Mouse (Mus musculus): ENCODE results near the gene Prdm9. TPM values are rescaled to one million over a fixed set of nuclear protein-coding genes. Genes with fewer than 3 reads are reported as not detected.

Gene Prdm9
- total RNA-seq, 4 experiments from 2014 or later = 1.8 to 3.6 (median 2.9) TPM

GRCm38 (mm10) chr17:15527811-15528136 lies 36.4 kb downstream of the Prdm9 start:
- DNase-seq (ENCODE audit: low spot score in 2 of 2) = no peak

- DNase-seq (ENCODE audit: low spot score in 2 of 2) = peak; percentile 87 to 90
Measured at GRCm38 (mm10) chr17:15526986-15527810, 37.0 kb downstream of the Prdm9 start, which contains the start of gene Pdcd2. Pdcd2 (minus strand) TSS chr17:15527301.

GRCm38 (mm10) chr17:15526304-15526703 lies 37.9 kb downstream of the Prdm9 start:
- no peak for DNase-seq (ENCODE audit: low spot score in 2 of 2)

GRCm38 (mm10) chr17:15518766-15519165 lies 45.4 kb downstream of the Prdm9 start:
- DNase-seq (ENCODE audit: low spot score in 2 of 2) = no peak

- DNase-seq (ENCODE audit: low spot score in 2 of 2) = no peak
Measured at GRCm38 (mm10) chr17:15518186-15518585, 46.0 kb downstream of the Prdm9 start.

- no peak for DNase-seq (ENCODE audit: low spot score in 2 of 2)
Measured at GRCm38 (mm10) chr17:15517776-15518175, 46.4 kb downstream of the Prdm9 start.

- no peak for DNase-seq (ENCODE audit: low spot score in 2 of 2)
Measured at GRCm38 (mm10) chr17:15510694-15511093, 53.5 kb downstream of the Prdm9 start.

- DNase-seq (ENCODE audit: low spot score in 2 of 2) = peak; percentile 96 to 97
Measured at GRCm38 (mm10) chr17:15499656-15500394, 64.3 kb downstream of the Prdm9 start, which contains the start of the genes Psmb1 and Tbp. Psmb1 (minus strand) TSS chr17:15499751. Tbp (plus strand) TSS chr17:15499888.

GRCm38 (mm10) chr17:15498753-15499113 lies 65.4 kb downstream of the Prdm9 start:
- no peak for DNase-seq (ENCODE audit: low spot score in 2 of 2)

GRCm38 (mm10) chr17:15497882-15498752 lies 66.0 kb downstream of the Prdm9 start:
- peak; percentile 91 for DNase-seq (ENCODE audit: low spot score in 2 of 2)

Other genes starting within 250 kb of the Prdm9 start
- gene Dll1, start 187.5 kb downstream of the Prdm9 start, total RNA-seq (2022) = 10 to 100 TPM in 1 of 4 experiments, 1 to 10 TPM in 3; 5.8 to 10.6 (median 8.0) TPM
- 10 to 100 TPM; 44.8 to 48.3 (median 45.6) TPM for gene Fam120b, start 168.2 kb downstream of the Prdm9 start, total RNA-seq (2022)
- 100 to 1,000 TPM; 123 to 140 (median 133) TPM for gene Psmb1, start 64.6 kb downstream of the Prdm9 start, total RNA-seq (2022)
- 10 to 100 TPM; 29.9 to 36.9 (median 33.1) TPM for gene Tbp, start 64.5 kb downstream of the Prdm9 start, total RNA-seq (2022)
- gene Pdcd2, start 37.1 kb downstream of the Prdm9 start, total RNA-seq (2022) = 10 to 100 TPM; 14.9 to 28.9 (median 23.8) TPM
- gene Chd1, start 140.6 kb upstream of the Prdm9 start, total RNA-seq (2022) = 10 to 100 TPM; 20.2 to 29.2 (median 23.5) TPM

Measured in left cerebral cortex, adult 8-10 months (tissue).